ENCODE assay signal across 30 mouse cellular contexts in the genomic region with DNA sequence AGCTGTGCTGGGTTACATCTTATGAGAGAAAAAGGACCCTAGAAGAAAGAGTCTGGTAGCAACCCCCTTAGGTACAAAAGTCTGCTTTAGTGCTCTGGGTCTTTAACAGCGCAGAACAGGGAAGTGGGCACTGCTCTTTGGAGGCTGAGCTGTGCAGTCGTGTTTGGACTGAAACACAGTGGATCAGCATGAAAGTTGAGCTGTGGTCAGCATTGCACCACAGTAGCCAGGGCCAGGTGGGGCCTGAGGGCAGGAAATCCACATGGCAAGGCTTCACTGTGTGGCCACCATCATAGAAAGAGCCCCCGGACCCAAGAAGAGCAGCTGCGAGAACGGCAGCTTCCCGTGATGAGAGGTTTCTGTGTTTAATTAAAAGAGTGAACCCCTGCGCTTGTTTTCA.
A peak's percentile ranks its signal among the peaks of the same experiment; 100 is the strongest.
DNase-seq lines count a peak whose midpoint lies in the region; ATAC-seq lines count a peak whose summit lies in the region.
"Had no signal": no experiment of that assay in that cellular context is flagged by ENCODE, and none has a peak within 500 bp of the region (broad histone marks: within the 10 kb centered on the region; RNA-seq: fewer than 3 reads in every experiment).

No protein-coding gene starts in this region.

- no peaks in the 10 kb centered on the region for H3K36me3 ChIP-seq in embryonic facial prominence, embryonic 11.5 days (replicated peaks; ENCODE audit: control insufficient read depth, insufficient read depth, low read depth, low read length)
- no peaks in the 10 kb centered on the region for H3K36me3 ChIP-seq in embryonic facial prominence, embryonic 10.5 days (replicated peaks)
- H3K36me3 ChIP-seq in kidney, embryonic 16.5 days (ENCODE audit: insufficient read depth, low read length): no peaks in the 10 kb centered on the region
- no peaks in the 10 kb centered on the region for H3K36me3 ChIP-seq in macrophage (ENCODE audit: inconsistent target)
- H3K36me3 ChIP-seq: embryonic facial prominence, embryonic 12.5 days; forebrain, embryonic 15.5 days; G1E; heart, embryonic 10.5 days; hindbrain, embryonic 12.5 days had no signal

- no peak overlapping the region for H3K9ac ChIP-seq in embryonic facial prominence, embryonic 11.5 days (replicated peaks; ENCODE audit: low read length)
- H3K9ac ChIP-seq in kidney, embryonic 16.5 days (replicated peaks; ENCODE audit: low read length): no peak overlapping the region
- H3K9ac ChIP-seq: embryonic facial prominence, embryonic 12.5 days; forebrain, embryonic 15.5 days; hindbrain, embryonic 12.5 days; liver, embryonic 14.5 days had no signal

- no peaks in the 10 kb centered on the region; the same call in 1 of the 2 replicates for H3K4me1 ChIP-seq in embryonic facial prominence, embryonic 11.5 days (ENCODE audit: control insufficient read depth, insufficient read depth, low read length)
- peaks cover 9% of the 10 kb centered on the region for H3K4me1 ChIP-seq in embryonic facial prominence, embryonic 10.5 days
- H3K4me1 ChIP-seq in kidney, embryonic 16.5 days (ENCODE audit: insufficient read depth, low read length): no peaks in the 10 kb centered on the region
- H3K4me1 ChIP-seq: embryonic facial prominence, embryonic 12.5 days; forebrain, embryonic 15.5 days; heart, embryonic 10.5 days; hindbrain, embryonic 12.5 days; megakaryocyte, embryonic 14.5 days had no signal

- H3K4me2 ChIP-seq in embryonic facial prominence, embryonic 11.5 days (ENCODE audit: low read depth, low read length): no peak overlapping the region
- H3K4me2 ChIP-seq in kidney, embryonic 16.5 days (replicated peaks; ENCODE audit: low read depth, low read length): no peak overlapping the region
- H3K4me2 ChIP-seq: embryonic facial prominence, embryonic 12.5 days; forebrain, embryonic 15.5 days; hindbrain, embryonic 12.5 days had no signal

- H3K4me3 ChIP-seq in embryonic facial prominence, embryonic 11.5 days (ENCODE audit: low read depth, low read length): no peak overlapping the region
- H3K4me3 ChIP-seq in embryonic facial prominence, embryonic 10.5 days: no peak overlapping the region
- H3K4me3 ChIP-seq in kidney, embryonic 16.5 days (ENCODE audit: low read length): no peak overlapping the region
- H3K4me3 ChIP-seq in macrophage (ENCODE audit: inconsistent target): no peak overlapping the region
- H3K4me3 ChIP-seq: embryonic facial prominence, embryonic 12.5 days; forebrain, embryonic 15.5 days; heart, embryonic 10.5 days; hindbrain, embryonic 12.5 days; layer of hippocampus, adult 2 months; megakaryocyte, embryonic 14.5 days had no signal

- H3K79me2 ChIP-seq in macrophage (ENCODE audit: inconsistent target): no peaks in the 10 kb centered on the region

- WGBS in embryonic facial prominence, embryonic 11.5 days: 50% methylated on average over 7 of the region's 7 CpGs
- 46% methylated on average over 7 of the region's 7 CpGs for WGBS in embryonic facial prominence, embryonic 10.5 days
- WGBS in kidney, embryonic 16.5 days: 70% methylated on average over 7 of the region's 7 CpGs
- WGBS in macrophage (ENCODE audit: missing documents): 35% methylated on average over 7 of the region's 7 CpGs

- DNase-seq in embryonic facial prominence, embryonic 11.5 days (ENCODE audit: low spot score): peak; percentile 2
- DNase-seq in embryonic facial prominence, embryonic 10.5 days (ENCODE audit: low spot score): no peak
- no peak for DNase-seq in kidney, postnatal 14 days
- peak; percentile 29 for DNase-seq in Muller cell, postnatal 12 days (ENCODE audit: inconsistent ontology term)
- DNase-seq in right cerebral cortex, postnatal 25 days: no peak
- DNase-seq: adrenal gland, postnatal 14 days; cerebellum, adult 18-20 months; cerebellum, postnatal 14 days; heart, postnatal 36 days; kidney, adult 11 months; liver; lung, adult 2 months; lung, postnatal 10 days; midbrain, embryonic 14.5 days; right cerebral cortex, adult 18-20 months; right cerebral cortex, postnatal 4 days; thymus, adult 18-20 months; thymus, postnatal 36 days had no signal

- H3K9me3 ChIP-seq in embryonic facial prominence, embryonic 11.5 days (replicated peaks; ENCODE audit: control insufficient read depth, low read length): no peaks in the 10 kb centered on the region
- no peaks in the 10 kb centered on the region for H3K9me3 ChIP-seq in embryonic facial prominence, embryonic 10.5 days
- no peaks in the 10 kb centered on the region for H3K9me3 ChIP-seq in kidney, embryonic 16.5 days (ENCODE audit: low read length)
- H3K9me3 ChIP-seq: embryonic facial prominence, embryonic 12.5 days; forebrain, embryonic 15.5 days; G1E; heart, embryonic 10.5 days; hindbrain, embryonic 12.5 days; megakaryocyte, embryonic 14.5 days had no signal

- H3K27me3 ChIP-seq in embryonic facial prominence, embryonic 11.5 days (ENCODE audit: control insufficient read depth, insufficient read depth, low read length): no peaks in the 10 kb centered on the region
- H3K27me3 ChIP-seq in embryonic facial prominence, embryonic 10.5 days (replicated peaks; ENCODE audit: low read depth, poor library complexity, severe bottlenecking): no peaks in the 10 kb centered on the region
- H3K27me3 ChIP-seq in kidney, embryonic 16.5 days (ENCODE audit: insufficient read depth, low read length): no peaks in the 10 kb centered on the region
- H3K27me3 ChIP-seq: embryonic facial prominence, embryonic 12.5 days; forebrain, embryonic 15.5 days; hindbrain, embryonic 12.5 days; megakaryocyte, embryonic 14.5 days had no signal

- H3K27ac ChIP-seq in embryonic facial prominence, embryonic 11.5 days (replicated peaks; ENCODE audit: low read depth, low read length): no peak overlapping the region
- H3K27ac ChIP-seq in embryonic facial prominence, embryonic 10.5 days (replicated peaks): no peak overlapping the region
- H3K27ac ChIP-seq in kidney, embryonic 16.5 days (ENCODE audit: low read length): no peak overlapping the region
- H3K27ac ChIP-seq in macrophage: peak overlapping the region; percentile 22
- H3K27ac ChIP-seq: embryonic facial prominence, embryonic 12.5 days; forebrain, embryonic 15.5 days; heart, embryonic 10.5 days; hindbrain, embryonic 12.5 days; layer of hippocampus, adult 2 months; liver, embryonic 14.5 days; stomach, postnatal 0 days had no signal

- no peak for ATAC-seq in embryonic facial prominence, embryonic 11.5 days (replicated peaks; ENCODE audit: insufficient number of reproducible peaks, low FRiP score, low TSS enrichment, low read depth)
- ATAC-seq in kidney, embryonic 16.5 days (ENCODE audit: low FRiP score, low TSS enrichment): 0 out of 2 replicates have a peak, but pooled peaks have one; percentile 6
- ATAC-seq: forebrain, embryonic 15.5 days; Patski had no signal

Comparison
In these comparisons a context has a peak if more than half of its experiments do, and no peak if none do; other contexts are left out.
1. DNase-seq: peak in embryonic facial prominence, embryonic 11.5 days (single experiment) and Muller cell, postnatal 12 days (single experiment); none in embryonic facial prominence, embryonic 10.5 days (single experiment), kidney, postnatal 14 days (single experiment) and right cerebral cortex, postnatal 25 days (single experiment).